Mouse (Mus musculus) left cerebral cortex, adult 8-10 months (tissue): ENCODE measurements at regions not wholly inside any gene's neighbourhood (a gene's known extent, or its start where the extent isn't known, plus 50 kb on each side); places are given as distances from the start of the nearest gene placed in this dataset.

Source experiments
- DNase-seq, 2 experiments: peaks; one replicate each; pipeline ENCODE4 v3.0.0; 2022; ENCODE audit warnings: low spot score in 2 of 2

GRCm38 (mm10) chr10:44945205-44945725 is 121.7 kb upstream of the Prep start:
- DNase-seq, result peak in 1 of 2 experiments; percentile 22

GRCm38 (mm10) chr10:44939403-44939802 is 127.6 kb upstream of the Prep start:
- DNase-seq, result no peak

- no peak for DNase-seq
These were observed 130.0 kb upstream of the Prep start for GRCm38 (mm10) chr10:44936976-44937500.

- DNase-seq, result no peak
These were observed 136.2 kb upstream of the Prep start for GRCm38 (mm10) chr10:44930796-44931195.

GRCm38 (mm10) chr10:44913751-44914388 is 153.1 kb upstream of the Prep start:
- no peak for DNase-seq

- no peak for DNase-seq
These were observed 162.5 kb upstream of the Prep start for GRCm38 (mm10) chr10:44904520-44904919.

- DNase-seq, result no peak
These were observed 165.8 kb upstream of the Prep start for GRCm38 (mm10) chr10:44901203-44901602.

- no peak for DNase-seq
These were observed 174.9 kb upstream of the Prep start for GRCm38 (mm10) chr10:44892124-44892523.

- DNase-seq, result no peak
These were observed 179.8 kb upstream of the Prep start for GRCm38 (mm10) chr10:44887081-44887683.

- no peak for DNase-seq
These were observed 185.0 kb upstream of the Prep start for GRCm38 (mm10) chr10:44881967-44882366.

GRCm38 (mm10) chr10:44877076-44877663 is 189.8 kb upstream of the Prep start:
- DNase-seq, result no peak

- DNase-seq, result peak in 1 of 2 experiments; percentile 7
These were observed 193.2 kb upstream of the Prep start for GRCm38 (mm10) chr10:44873642-44874285.

- DNase-seq, result no peak
These were observed 202.7 kb upstream of the Prep start for GRCm38 (mm10) chr10:44864191-44864747.

GRCm38 (mm10) chr10:44862360-44862674 is 204.7 kb upstream of the Prep start:
- DNase-seq, result no peak

- DNase-seq, result no peak
These were observed 205.2 kb upstream of the Prep start for GRCm38 (mm10) chr10:44861671-44862359.

GRCm38 (mm10) chr10:44857444-44857843 is 209.6 kb upstream of the Prep start:
- DNase-seq, result no peak

- DNase-seq, result no peak
These were observed 212.9 kb upstream of the Prep start for GRCm38 (mm10) chr10:44854109-44854508.

- no peak for DNase-seq
These were observed 218.0 kb upstream of the Prep start for GRCm38 (mm10) chr10:44849016-44849415.

- DNase-seq, result no peak
These were observed 220.2 kb upstream of the Prep start for GRCm38 (mm10) chr10:44846765-44847164.

- no peak for DNase-seq
These were observed 220.9 kb upstream of the Prep start for GRCm38 (mm10) chr10:44846149-44846548.

GRCm38 (mm10) chr10:44840449-44840848 is 226.6 kb upstream of the Prep start:
- DNase-seq, result no peak
